Mouse (Mus musculus): ENCODE measurements around the gene Gm45623. TPM values are rescaled to one million over a fixed set of nuclear protein-coding genes. Genes with fewer than 3 reads are reported as not detected.

Gene Gm45623
- polyA plus RNA-seq, 1 experiment from 2014 or later, result 0.39 TPM

Other genes with a start within 250 kb of the Gm45623 start
- gene Fbxl21, start 231.4 kb downstream of the Gm45623 start, polyA plus RNA-seq (2015; fragmentation: Nextera tagmentation; extraction: Ambion mirVana), result 1.1 and 1.6 TPM in 2 replicates
- 0.19 and 3.0 TPM in 2 replicates for gene Lect2, start 205.3 kb downstream of the Gm45623 start, polyA plus RNA-seq (2015; fragmentation: Nextera tagmentation; extraction: Ambion mirVana)
- gene Tgfbi, start 144.3 kb downstream of the Gm45623 start, polyA plus RNA-seq (2015; fragmentation: Nextera tagmentation; extraction: Ambion mirVana), result 59.4 and 64.5 TPM in 2 replicates
- gene Smad5, start 50.8 kb downstream of the Gm45623 start, polyA plus RNA-seq (2015; fragmentation: Nextera tagmentation; extraction: Ambion mirVana), result 16.0 and 16.7 TPM in 2 replicates
- 0.04 and 0.05 TPM in 2 replicates for gene Trpc7, start 142.2 kb upstream of the Gm45623 start, polyA plus RNA-seq (2015; fragmentation: Nextera tagmentation; extraction: Ambion mirVana)

Data from heart, embryonic 13.5 days (tissue).